Mouse (Mus musculus) stomach, embryonic 14.5 days (tissue): Measurements from ENCODE around the gene Pde4d. TPM values are rescaled to one million over a fixed set of nuclear protein-coding genes. Genes with fewer than 3 reads are reported as not detected.

Source experiments
- ATAC-seq: fragments of 200-750 bp; cut with Nextera tagmentation; 2 replicates; pipeline ENCODE4 v1.8.0; 2017; ENCODE audit warnings: low read depth, moderate TSS enrichment; ENCODE audit not compliant: insufficient number of reproducible peaks, insufficient read depth, low FRiP score
- H3K27ac ChIP-seq: fragments of 300-500 bp; sonication (generic); 2 replicates; pipeline ENCODE4 v1.5.1; 2014; ENCODE audit warnings: mild to moderate bottlenecking, low read length, moderate library complexity, mixed read lengths
- H3K27me3 ChIP-seq: fragments of 300-500 bp; sonication (generic); 2 replicates; pipeline ENCODE4 v1.6.1; 2014; ENCODE audit warnings: low read length, control low read depth, mixed read lengths; ENCODE audit not compliant: control insufficient read depth, insufficient read depth
- H3K36me3 ChIP-seq: fragments of 300-500 bp; sonication (generic); 2 replicates; pipeline ENCODE4 v1.6.1; 2014; ENCODE audit warnings: mild to moderate bottlenecking, control low read depth, low read length, moderate library complexity, mixed read lengths; ENCODE audit not compliant: control insufficient read depth, insufficient read depth
- H3K4me1 ChIP-seq: fragments of 300-500 bp; sonication (generic); 2 replicates; pipeline ENCODE4 v1.6.1; 2014; ENCODE audit warnings: low read length, control low read depth, mixed read lengths; ENCODE audit not compliant: control insufficient read depth, insufficient read depth
- H3K4me2 ChIP-seq: fragments of 300-500 bp; sonication (generic); replicated peaks from 2 replicates; pipeline ENCODE4 v1.6.1; 2014; ENCODE audit warnings: low read depth, low read length, control low read depth
- H3K4me3 ChIP-seq: fragments of 300-500 bp; sonication (generic); 2 replicates; pipeline ENCODE4 v1.5.1; 2014; ENCODE audit warnings: low read depth, low read length, control low read depth
- H3K9ac ChIP-seq: fragments of 300-500 bp; sonication (generic); replicated peaks from 2 replicates; pipeline ENCODE4 v1.6.1; 2014; ENCODE audit warnings: low read depth, mild to moderate bottlenecking, control low read depth, low read length, moderate library complexity, mixed read lengths
- H3K9me3 ChIP-seq: fragments of 300-500 bp; sonication (generic); 2 replicates; pipeline ENCODE4 v1.6.1; 2016; ENCODE audit warnings: low read depth, low read length, control low read depth; ENCODE audit not compliant: control insufficient read depth
- WGBS: fragments of 180-500 bp; shearing (Covaris S2); extraction: QIAGEN DNeasy Blood & Tissue Kit; methylation state at CpG from one replicate; pipeline ENCODE4 v1.1.7; 2014; 5-methylcytosine and 5-hydroxymethylcytosine counted together
- polyA plus RNA-seq: library from polyadenylated mRNA; unstranded; fragments of >200 nt; fragmentation: Nextera tagmentation; extraction: Ambion mirVana; gene quantifications from 2 replicates; pipeline ENCODE4 v1.2.1, GENCODE M21; 2014

Pde4d gene
- polyA plus RNA-seq, 1 experiment from 2014 or later: 29.3 TPM

DNA sequence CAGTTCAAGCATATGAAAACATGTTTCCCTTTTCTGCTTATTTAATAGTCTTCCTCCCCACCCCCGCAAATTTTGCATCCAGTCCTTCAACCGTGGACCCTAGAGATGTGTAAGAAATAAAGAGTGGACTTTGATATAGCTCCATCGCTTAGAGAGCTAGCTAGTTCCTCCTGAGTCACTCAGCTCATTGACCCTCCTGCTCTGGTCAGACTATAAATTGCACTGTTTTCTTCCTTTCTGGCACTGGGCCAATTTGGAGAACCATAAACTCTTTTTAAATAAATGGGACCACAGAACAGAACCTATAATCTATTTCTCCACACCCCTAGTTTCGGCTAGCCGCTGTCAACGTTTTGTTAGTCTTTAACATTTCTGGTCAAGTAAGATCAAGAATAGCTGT is 1245.3 kb downstream of the Pde4d start:
- Histone ChIP-seq H3K4me3 (no peak overlapping the region), H3K9me3 (no peaks in the 10 kb centered on the region), H3K36me3 (no peaks in the 10 kb centered on the region), H3K9ac (no peak overlapping the region), H3K4me1 (peaks cover 9% of the 10 kb centered on the region; the same call in 1 of the 2 replicates), H3K27me3 (no peaks in the 10 kb centered on the region), H3K4me2 (no peak overlapping the region), H3K27ac (no peak overlapping the region)
- 53% methylated on average over 6 of the region's 6 CpGs for WGBS
- ATAC-seq: 0 out of 2 replicates have a peak, but pooled peaks have one; percentile 53

DNA sequence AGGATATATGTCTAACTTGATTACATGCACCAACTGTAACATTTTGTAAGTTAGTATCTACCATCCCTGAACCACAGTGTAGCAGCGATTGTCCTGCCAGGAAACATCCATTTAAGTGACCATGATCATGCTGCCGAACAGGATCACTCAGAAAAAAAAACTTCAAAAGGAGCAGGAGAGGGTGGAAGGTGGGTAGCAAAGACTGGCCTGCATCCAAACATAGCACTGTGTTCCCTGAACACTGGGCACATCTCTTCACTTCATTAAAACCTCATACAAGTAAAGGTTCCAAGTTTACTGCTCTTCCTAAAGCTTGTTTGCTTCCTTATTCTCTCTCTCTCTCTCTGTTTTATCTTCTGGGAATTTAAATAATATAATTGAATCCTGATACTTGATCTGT is 1256.4 kb downstream of the Pde4d start:
- Histone ChIP-seq H3K27ac (no peak overlapping the region), H3K9ac (no peak overlapping the region), H3K4me3 (no peak overlapping the region), H3K27me3 (no peaks in the 10 kb centered on the region), H3K4me2 (no peak overlapping the region), H3K9me3 (no peaks in the 10 kb centered on the region), H3K36me3 (no peaks in the 10 kb centered on the region), H3K4me1 (no peaks in the 10 kb centered on the region)
- 66% methylated on average over 2 of the region's 2 CpGs for WGBS
- no peak for ATAC-seq

DNA sequence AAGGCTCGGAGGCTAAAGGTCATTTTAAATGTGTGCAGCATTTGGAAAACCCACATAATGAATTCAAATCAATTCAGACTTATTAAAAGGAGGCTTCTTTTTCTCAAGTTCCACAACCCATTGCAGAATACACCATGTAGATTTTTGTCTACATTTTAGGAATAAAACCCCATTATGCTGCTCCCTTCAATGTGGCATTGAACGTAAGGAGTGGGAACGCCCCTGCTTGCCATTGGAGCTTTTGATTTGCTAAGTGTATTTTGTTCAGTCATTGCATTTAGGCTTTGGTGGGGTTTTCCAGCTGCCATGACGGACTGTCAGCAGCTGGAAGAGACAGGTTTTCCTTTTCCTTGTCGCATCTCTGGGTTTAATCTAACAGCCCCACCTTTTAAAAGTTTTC is 1256.8 kb downstream of the Pde4d start:
- no peak overlapping the region for H3K9ac ChIP-seq
- no peak overlapping the region for H3K4me3 ChIP-seq
- no peaks in the 10 kb centered on the region for H3K27me3 ChIP-seq
- ATAC-seq: no peak
- WGBS: 85% methylated on average over 5 of the region's 5 CpGs
- H3K27ac ChIP-seq: no peak overlapping the region
- no peaks in the 10 kb centered on the region for H3K9me3 ChIP-seq
- no peak overlapping the region for H3K4me2 ChIP-seq
- H3K4me1 ChIP-seq: no peaks in the 10 kb centered on the region
- no peaks in the 10 kb centered on the region for H3K36me3 ChIP-seq

DNA sequence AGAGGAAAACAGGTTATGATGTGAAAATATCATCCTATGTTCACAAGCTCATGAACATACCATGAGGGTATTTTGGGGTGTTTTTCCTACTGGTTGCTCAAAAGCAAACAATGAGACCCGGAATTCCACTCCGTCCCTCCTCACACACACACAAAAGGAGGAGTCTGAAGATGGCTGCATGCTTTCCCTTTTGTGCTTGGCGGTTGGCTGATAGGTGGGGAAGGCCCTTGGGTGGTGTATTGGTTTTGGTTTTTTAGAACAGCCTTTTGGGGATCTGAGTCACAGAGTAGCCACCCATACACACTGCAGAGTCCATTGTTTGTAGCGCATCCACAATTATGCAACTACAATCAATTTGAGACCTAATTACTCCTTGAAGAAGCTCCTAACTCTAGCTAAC is 1257.4 kb downstream of the Pde4d start:
- no peaks in the 10 kb centered on the region for H3K4me1 ChIP-seq
- WGBS: 80% methylated on average over 4 of the region's 4 CpGs
- H3K36me3 ChIP-seq: no peaks in the 10 kb centered on the region
- H3K27me3 ChIP-seq: no peaks in the 10 kb centered on the region
- H3K27ac ChIP-seq: no peak overlapping the region
- no peak overlapping the region for H3K4me3 ChIP-seq
- H3K9ac ChIP-seq: no peak overlapping the region
- H3K4me2 ChIP-seq: no peak overlapping the region
- H3K9me3 ChIP-seq: no peaks in the 10 kb centered on the region
- no peak for ATAC-seq

DNA sequence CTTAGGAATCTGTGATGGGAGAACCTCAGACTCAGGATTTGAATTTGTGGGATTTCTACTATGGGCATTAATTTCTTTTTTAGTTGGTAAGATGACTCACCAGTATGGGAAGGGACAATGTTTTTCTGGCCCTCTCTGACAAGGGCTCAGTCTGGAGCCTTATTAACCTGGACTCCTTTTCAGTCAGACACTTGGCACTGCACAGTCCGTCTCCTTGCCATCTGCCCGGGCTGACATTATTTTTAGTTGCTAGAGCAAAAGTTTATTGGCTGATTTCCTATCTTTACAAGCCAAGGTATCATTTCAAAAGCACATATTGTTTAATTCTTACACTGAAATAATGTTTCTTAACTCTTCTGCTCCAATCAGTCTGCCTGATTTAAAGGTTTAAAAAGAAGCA is 1258.6 kb downstream of the Pde4d start:
- no peak for ATAC-seq

DNA sequence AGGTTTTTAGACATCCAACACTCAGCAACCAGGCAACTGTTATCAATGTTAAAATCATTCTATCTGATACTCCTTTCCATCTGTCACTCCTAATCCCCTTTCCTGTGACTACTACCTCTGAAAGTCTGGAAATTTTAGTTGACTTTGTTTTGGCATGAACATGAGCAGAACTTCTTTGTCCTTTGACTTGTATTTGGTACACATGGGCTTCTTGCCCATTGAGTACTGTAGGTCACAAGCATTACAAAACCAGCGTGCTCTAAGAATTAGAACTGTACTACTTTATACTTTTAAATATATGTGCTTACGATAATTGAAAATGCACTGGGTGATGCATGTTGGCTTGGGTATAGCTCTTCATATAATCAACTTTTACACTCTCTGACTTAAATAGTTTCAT is 1264.8 kb downstream of the Pde4d start:
- Histone ChIP-seq H3K9ac (no peak overlapping the region), H3K27me3 (no peaks in the 10 kb centered on the region)

More for the DNA sequence above, 1258.6 kb downstream of the Pde4d start:
- Histone ChIP-seq H3K4me3 (no peak overlapping the region), H3K4me1 (no peaks in the 10 kb centered on the region), H3K9me3 (no peaks in the 10 kb centered on the region), H3K36me3 (no peaks in the 10 kb centered on the region), H3K9ac (no peak overlapping the region), H3K27me3 (no peaks in the 10 kb centered on the region), H3K27ac (no peak overlapping the region), H3K4me2 (no peak overlapping the region)
- 82% methylated on average over 2 of the region's 2 CpGs for WGBS

DNA sequence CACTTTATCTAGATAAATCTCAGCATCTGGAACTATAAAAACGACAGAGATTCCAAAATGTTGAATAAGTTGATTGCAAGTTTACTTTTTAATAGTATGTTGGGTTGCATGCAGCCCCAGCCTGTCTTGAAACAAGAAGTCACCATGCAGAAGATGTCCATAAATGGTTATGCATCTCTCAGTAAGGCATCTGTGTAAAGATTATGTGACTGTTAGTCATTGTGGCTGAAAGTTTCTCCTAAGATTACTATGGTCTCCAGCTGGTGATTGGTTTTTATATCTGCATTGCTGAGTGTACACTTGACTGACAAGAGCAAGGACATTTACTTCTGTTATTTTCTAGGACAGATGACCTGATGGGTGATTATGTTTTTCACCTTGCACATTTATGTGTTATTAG is 1265.6 kb downstream of the Pde4d start:
- WGBS: 40% methylated on average over 1 of the region's 1 CpGs
- Histone ChIP-seq H3K36me3 (no peaks in the 10 kb centered on the region), H3K27ac (no peak overlapping the region), H3K27me3 (no peaks in the 10 kb centered on the region), H3K9me3 (no peaks in the 10 kb centered on the region), H3K4me2 (no peak overlapping the region), H3K4me3 (no peak overlapping the region), H3K9ac (no peak overlapping the region), H3K4me1 (no peaks in the 10 kb centered on the region)
- ATAC-seq: no peak

More for the DNA sequence above, 1264.8 kb downstream of the Pde4d start:
- Histone ChIP-seq H3K4me3 (no peak overlapping the region), H3K36me3 (no peaks in the 10 kb centered on the region), H3K27ac (no peak overlapping the region), H3K9me3 (no peaks in the 10 kb centered on the region), H3K4me2 (no peak overlapping the region), H3K4me1 (no peaks in the 10 kb centered on the region)
- no peak for ATAC-seq
- WGBS: 92% methylated on average over 2 of the region's 2 CpGs

DNA sequence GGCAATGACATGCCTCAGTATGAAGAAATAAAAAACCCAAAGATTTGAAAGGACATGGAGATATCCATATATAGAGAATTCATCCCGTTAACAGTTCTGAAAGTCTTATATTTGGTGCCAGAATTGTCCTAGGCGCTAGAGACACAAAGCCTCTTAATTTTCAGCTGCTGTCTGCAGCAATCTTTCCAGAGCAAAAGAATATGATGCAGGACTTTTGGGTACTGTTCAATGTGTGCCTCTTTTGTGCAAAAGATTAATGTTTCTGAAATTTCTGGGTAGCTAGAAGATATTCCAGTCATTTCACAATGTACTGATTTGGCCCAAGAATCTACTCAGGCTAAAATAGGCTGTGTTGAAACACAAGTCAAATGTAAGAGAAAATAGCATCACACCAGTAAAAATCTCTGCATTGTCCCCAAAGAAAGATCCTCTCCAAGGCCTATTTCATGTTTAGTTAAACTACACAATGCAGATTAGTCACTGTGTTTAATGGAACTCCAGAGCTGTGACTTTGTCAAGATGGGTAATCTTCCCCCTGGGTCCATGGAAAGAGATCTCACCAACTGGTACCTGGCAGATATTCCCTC is 1270.5 kb downstream of the Pde4d start:
- no peaks in the 10 kb centered on the region for H3K36me3 ChIP-seq
- WGBS: 79% methylated on average over 2 of the region's 2 CpGs
- no peaks in the 10 kb centered on the region for H3K27me3 ChIP-seq
- H3K9me3 ChIP-seq: no peaks in the 10 kb centered on the region
- H3K4me1 ChIP-seq: no peaks in the 10 kb centered on the region
- H3K4me2 ChIP-seq: no peak overlapping the region
- ATAC-seq: no peak
- no peak overlapping the region for H3K4me3 ChIP-seq
- H3K9ac ChIP-seq: no peak overlapping the region
- no peak overlapping the region for H3K27ac ChIP-seq
